Mouse (Mus musculus): ENCODE results near the gene Dennd1a.

GRCm38 (mm10) chr2:38319086-38319485, 31.9 kb upstream of the Dennd1a start:
- TF ChIP-seq POLR2A (IDR thresholded peaks at IDR 0.05; ENCODE audit: low read depth, low read length) (no peak), CTCF (conservative IDR thresholded peaks at IDR 0.05; ENCODE audit: insufficient read depth, insufficient read length, low read depth, low read length) (no peak)
